Mouse (Mus musculus) lung, postnatal 14 days (tissue): ENCODE measurements around the gene Fxyd6.

Experiments
- DNase-seq: peaks from one replicate; pipeline ENCODE4 v3.0.0; 2021

Gene Fxyd6

GRCm38 (mm10) chr9:45370117-45370561 lies at the start of gene Fxyd6:
TSS of gene Fxyd6 (plus strand) at chr9:45370185.
- peak; percentile 20 for DNase-seq

- DNase-seq: no peak
Measured at GRCm38 (mm10) chr9:45321465-45321864, 48.5 kb upstream of the Fxyd6 start.

GRCm38 (mm10) chr9:45321946-45322430 lies 48.0 kb upstream of the Fxyd6 start:
- DNase-seq: no peak

- DNase-seq: no peak
Measured at GRCm38 (mm10) chr9:45326390-45326789, 43.6 kb upstream of the Fxyd6 start.

GRCm38 (mm10) chr9:45328263-45328662 lies 41.7 kb upstream of the Fxyd6 start:
- DNase-seq: no peak

GRCm38 (mm10) chr9:45329577-45329976 lies 40.4 kb upstream of the Fxyd6 start:
- DNase-seq: no peak

GRCm38 (mm10) chr9:45337406-45337805 lies 32.6 kb upstream of the Fxyd6 start:
- no peak for DNase-seq

- no peak for DNase-seq
Measured at GRCm38 (mm10) chr9:45343066-45343465, 26.9 kb upstream of the Fxyd6 start.

GRCm38 (mm10) chr9:45345516-45345915 lies 24.5 kb upstream of the Fxyd6 start:
- DNase-seq: no peak

GRCm38 (mm10) chr9:45346276-45346675 lies 23.7 kb upstream of the Fxyd6 start:
- no peak for DNase-seq

- DNase-seq: no peak
Measured at GRCm38 (mm10) chr9:45348560-45348959, 21.4 kb upstream of the Fxyd6 start.

GRCm38 (mm10) chr9:45349181-45349580 lies 20.8 kb upstream of the Fxyd6 start:
- no peak for DNase-seq

GRCm38 (mm10) chr9:45349851-45350250 lies 20.1 kb upstream of the Fxyd6 start:
- no peak for DNase-seq

GRCm38 (mm10) chr9:45355192-45355591 lies 14.8 kb upstream of the Fxyd6 start:
- no peak for DNase-seq

- DNase-seq: no peak
Measured at GRCm38 (mm10) chr9:45358356-45358755, 11.6 kb upstream of the Fxyd6 start.

GRCm38 (mm10) chr9:45362051-45362461 lies 7.9 kb upstream of the Fxyd6 start:
- no peak for DNase-seq

- DNase-seq: no peak
Measured at GRCm38 (mm10) chr9:45363639-45364214, 6.3 kb upstream of the Fxyd6 start.

GRCm38 (mm10) chr9:45367716-45368115 lies 2.3 kb upstream of the Fxyd6 start:
- DNase-seq: no peak

GRCm38 (mm10) chr9:45368341-45368901 lies 1.6 kb upstream of the Fxyd6 start:
- no peak for DNase-seq

- DNase-seq: no peak
Measured at GRCm38 (mm10) chr9:45370616-45371336, 791 bp downstream of the Fxyd6 start.

- DNase-seq: no peak
Measured at GRCm38 (mm10) chr9:45371337-45371707, 1.3 kb downstream of the Fxyd6 start.

- no peak for DNase-seq
Measured at GRCm38 (mm10) chr9:45373896-45374295, 3.9 kb downstream of the Fxyd6 start.

GRCm38 (mm10) chr9:45374988-45375502 lies 5.1 kb downstream of the Fxyd6 start:
- no peak for DNase-seq

- DNase-seq: no peak
Measured at GRCm38 (mm10) chr9:45376427-45376826, 6.4 kb downstream of the Fxyd6 start.
